Mouse (Mus musculus) liver, embryonic 14.5 days (tissue): ENCODE measurements around the gene Myl7. TPM values are rescaled to one million over a fixed set of nuclear protein-coding genes. Genes with fewer than 3 reads are reported as not detected.

Experiments
- ATAC-seq: fragments of 200-750 bp; cut with Nextera tagmentation; 2 replicates; pipeline ENCODE4 v1.8.0; 2017; ENCODE audit warnings: moderate number of reproducible peaks, mild to moderate bottlenecking, moderate library complexity; ENCODE audit not compliant: insufficient read depth
- DNase-seq, 3 experiments: peaks; one replicate each; pipeline ENCODE4 v3.0.0-alpha.2; 2012 to 2013; ENCODE audit warnings: low read depth in 3 of 3, low spot score in 3 of 3
- H3K27ac ChIP-seq: fragments of 300-500 bp; sonication (generic); 2 replicates; pipeline ENCODE4 v1.5.1; 2014; ENCODE audit warnings: moderate library complexity, mild to moderate bottlenecking, control low read depth, inconsistent platforms
- H3K27me3 ChIP-seq: fragments of 300-500 bp; sonication (generic); 2 replicates; pipeline ENCODE4 v1.6.1; 2014; ENCODE audit warnings: mild to moderate bottlenecking, low read length, moderate library complexity; ENCODE audit not compliant: control insufficient read depth, insufficient read depth
- H3K36me3 ChIP-seq: fragments of 300-500 bp; sonication (generic); replicated peaks from 2 replicates; pipeline ENCODE4 v1.6.1; 2014; ENCODE audit warnings: low read depth; ENCODE audit not compliant: control insufficient read depth, insufficient read depth
- H3K4me1 ChIP-seq, 2 experiments: fragments of 200-500 bp in 1 of 2; fragments of 300-500 bp in 1 of 2; sonication (generic) in 1 of 2; replicated peaks; 2 replicates each; pipeline ENCODE4 v1.6.1; 2012 to 2014; ENCODE audit warnings: antibody characterized with exemption in 1 of 2, inconsistent platforms in 1 of 2, low read length in 1 of 2; ENCODE audit not compliant: control insufficient read depth in 2 of 2, insufficient read depth in 2 of 2
- H3K4me2 ChIP-seq: fragments of 300-500 bp; sonication (generic); 2 replicates; pipeline ENCODE4 v1.6.1; 2014; ENCODE audit warnings: low read depth, mild to moderate bottlenecking, control low read depth, moderate library complexity
- H3K4me3 ChIP-seq, 2 experiments: fragments of 200-500 bp in 1 of 2; fragments of 300-500 bp in 1 of 2; sonication (generic) in 1 of 2; 2 replicates each; pipeline ENCODE4 v1.5.1; 2012 to 2014; ENCODE audit warnings: low read depth in 2 of 2, low read length in 2 of 2, mild to moderate bottlenecking in 2 of 2, control low read depth in 1 of 2, inconsistent platforms in 1 of 2, moderate library complexity in 1 of 2; ENCODE audit not compliant: insufficient read depth in 1 of 2
- H3K9ac ChIP-seq: fragments of 300-500 bp; sonication (generic); replicated peaks from 2 replicates; pipeline ENCODE4 v1.6.1; 2014; ENCODE audit warnings: mild to moderate bottlenecking, control low read depth, moderate library complexity
- H3K9me3 ChIP-seq: fragments of 300-500 bp; sonication (generic); 2 replicates; pipeline ENCODE4 v1.6.1; 2016; ENCODE audit warnings: low read length, mixed read lengths; ENCODE audit not compliant: control insufficient read depth
- CTCF ChIP-seq: IDR thresholded peaks from 2 replicates; pipeline ENCODE4 v1.5.1; 2016; ENCODE audit warnings: antibody characterized with exemption, low read depth, control low read depth
- EP300 ChIP-seq: IDR thresholded peaks from 2 replicates; pipeline ENCODE4 v1.6.1; 2016; ENCODE audit warnings: antibody characterized with exemption, low read depth
- WGBS: fragments of 180-500 bp; shearing (Covaris S2); extraction: QIAGEN DNeasy Blood & Tissue Kit; methylation state at CpG from one replicate; pipeline ENCODE4 v1.1.7; 2014; ENCODE audit not compliant: insufficient replicate concordance; 5-methylcytosine and 5-hydroxymethylcytosine counted together
- polyA plus RNA-seq, 2 experiments: library from polyadenylated mRNA; depleted of rRNA in 1 of 2; stranded (reverse) in 1 of 2; unstranded in 1 of 2; fragments of >200 nt; fragmentation: Nextera tagmentation in 1 of 2; extraction: Ambion mirVana in 1 of 2; gene quantifications; 2 replicates each; pipeline versions ENCODE4 v1.2.1 to v1.2.3; 2012 to 2014

Gene Myl7
- polyA plus RNA-seq, 2 experiments: 3.2 to 6.6 TPM

DNA sequence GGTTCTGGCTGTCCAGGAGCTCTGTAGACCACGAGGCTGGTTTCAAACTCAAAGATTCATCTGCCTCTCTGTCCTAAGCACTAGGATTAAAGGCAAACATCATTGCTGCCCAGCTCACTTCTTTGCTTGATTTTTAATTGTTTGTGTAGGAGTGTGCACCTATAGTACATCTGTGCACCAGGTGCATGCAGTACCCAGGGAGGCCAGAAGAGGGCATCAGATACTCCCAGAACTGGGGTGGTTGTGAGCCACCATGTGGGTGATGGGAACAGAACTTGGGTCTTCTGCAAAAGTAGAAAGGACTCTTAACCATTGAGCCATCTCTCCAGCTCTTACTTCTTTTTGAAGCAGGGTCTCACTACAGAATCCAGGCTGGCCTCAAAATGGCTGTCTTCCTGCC is 39.9 kb downstream of the Myl7 start:
- Histone ChIP-seq H3K27ac (no peak overlapping the region), H3K36me3 (no peaks in the 10 kb centered on the region), H3K27me3 (peaks cover 22% of the 10 kb centered on the region), H3K4me2 (no peak overlapping the region), H3K4me1 (0 out of 4 replicates have a peak, but pooled peaks cover 0 to 3% of the 10 kb centered on the region in 2 experiments), H3K9ac (no peak overlapping the region), H3K9me3 (no peaks in the 10 kb centered on the region), H3K4me3 (no peak overlapping the region)
- 43% methylated on average over 1 of the region's 1 CpGs for WGBS
- ATAC-seq: no peak
- no peak for DNase-seq
- TF ChIP-seq CTCF (peak; percentile 68), EP300 (no peak)

- TF ChIP-seq CTCF (no peak), EP300 (no peak)
- Histone ChIP-seq H3K4me3 (no peak overlapping the region), H3K27ac (no peak overlapping the region), H3K36me3 (no peaks in the 10 kb centered on the region), H3K9me3 (no peaks in the 10 kb centered on the region), H3K9ac (no peak overlapping the region), H3K4me2 (no peak overlapping the region), H3K27me3 (peaks cover 7% of the 10 kb centered on the region), H3K4me1 (0 out of 4 replicates have a peak, but pooled peaks cover 0 to 3% of the 10 kb centered on the region in 2 experiments)
- ATAC-seq (no peak), DNase-seq (no peak)
- 62% methylated on average over 8 of the region's 8 CpGs for WGBS
Observed at GRCm38 (mm10) chr11:5856479-5857130, 42.0 kb downstream of the Myl7 start.

DNA sequence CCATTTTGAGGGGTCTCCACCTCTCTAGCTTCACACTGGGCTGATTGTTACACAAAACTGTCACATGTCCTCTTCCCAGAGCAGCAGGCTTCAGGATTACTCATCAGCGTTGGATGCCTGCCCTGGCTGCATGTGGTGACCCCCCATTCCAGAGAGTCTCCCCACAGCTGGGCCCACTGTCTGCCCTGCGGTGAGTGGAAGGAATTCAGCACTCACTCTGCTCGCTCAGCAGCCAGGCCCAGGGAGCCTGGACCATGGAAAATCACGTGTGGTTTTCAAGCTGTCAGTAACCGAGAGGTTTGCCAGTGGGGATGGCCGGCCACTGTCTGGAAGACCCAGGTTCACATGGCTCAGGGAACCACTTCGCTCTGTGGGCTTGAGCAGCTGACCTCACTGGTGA is 42.7 kb downstream of the Myl7 start:
- H3K36me3 ChIP-seq: no peaks in the 10 kb centered on the region
- no peak overlapping the region for H3K4me2 ChIP-seq
- H3K4me1 ChIP-seq: no peaks in the 10 kb centered on the region
- DNase-seq: no peak
- H3K27ac ChIP-seq: no peak overlapping the region
- WGBS: 51% methylated on average over 7 of the region's 7 CpGs
- no peak for ATAC-seq
- TF ChIP-seq CTCF: no peak
- no peak for TF ChIP-seq EP300
- no peaks in the 10 kb centered on the region for H3K9me3 ChIP-seq
- H3K9ac ChIP-seq: no peak overlapping the region
- 0 out of 2 replicates have a peak, but pooled peaks cover under 1% of the 10 kb centered on the region for H3K27me3 ChIP-seq
- H3K4me3 ChIP-seq: no peak overlapping the region

DNA sequence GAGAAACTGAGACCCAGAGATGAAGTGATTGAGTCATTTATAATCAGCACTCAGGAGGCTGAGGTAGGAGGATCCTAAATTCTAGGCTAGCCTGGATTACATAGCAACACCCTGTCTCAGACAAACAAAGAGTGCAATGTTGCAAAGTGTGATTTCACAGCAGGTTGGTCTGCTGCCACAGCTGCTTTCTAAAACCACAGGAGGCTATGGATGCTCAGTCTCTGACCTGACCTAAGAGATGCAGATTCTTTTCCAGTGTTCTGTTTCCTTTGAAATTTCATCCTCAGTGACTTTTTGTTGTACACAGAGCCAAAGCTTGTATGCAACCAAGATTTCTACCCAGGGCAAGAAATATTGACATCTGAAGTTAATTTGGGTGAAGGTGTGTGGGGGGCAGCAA is 43.1 kb downstream of the Myl7 start:
- Histone ChIP-seq H3K4me3 (no peak overlapping the region), H3K9ac (no peak overlapping the region), H3K36me3 (no peaks in the 10 kb centered on the region), H3K27me3 (no peaks in the 10 kb centered on the region), H3K27ac (no peak overlapping the region), H3K4me1 (no peaks in the 10 kb centered on the region), H3K4me2 (no peak overlapping the region), H3K9me3 (no peaks in the 10 kb centered on the region)
- DNase-seq (no peak), ATAC-seq (no peak)
- no peak for TF ChIP-seq EP300
- no peak for TF ChIP-seq CTCF

DNA sequence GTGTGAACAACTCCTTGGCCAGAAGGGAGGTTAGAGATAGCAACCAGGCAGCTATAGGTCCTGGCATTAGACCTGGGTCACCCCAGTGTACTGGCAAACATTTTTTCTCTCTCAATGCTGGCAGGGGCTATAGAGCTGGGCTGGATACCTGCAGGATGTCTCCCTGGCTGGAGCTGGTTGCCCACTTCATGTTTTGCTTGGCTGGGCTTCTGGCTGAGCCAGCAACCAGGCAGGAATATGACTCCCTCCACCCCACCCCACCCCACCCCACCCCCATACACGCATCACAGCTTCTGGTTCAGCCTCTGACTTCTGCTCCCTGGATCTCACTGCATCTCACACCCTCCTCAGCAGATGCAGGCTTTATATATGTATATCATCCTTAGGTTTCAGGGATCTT is 46.3 kb downstream of the Myl7 start:
- Histone ChIP-seq H3K4me2 (no peak overlapping the region), H3K4me1 (no peaks in the 10 kb centered on the region), H3K9me3 (no peaks in the 10 kb centered on the region), H3K4me3 (no peak overlapping the region), H3K36me3 (no peaks in the 10 kb centered on the region), H3K27ac (no peak overlapping the region), H3K27me3 (no peaks in the 10 kb centered on the region), H3K9ac (no peak overlapping the region)
- no peak for ATAC-seq
- TF ChIP-seq CTCF (no peak), EP300 (no peak)
- DNase-seq: no peak
- WGBS: 42% methylated on average over 1 of the region's 1 CpGs
